Mouse (Mus musculus) cerebellum, postnatal 4 days (tissue): ENCODE measurements around the gene Vps25.

Source experiments
- DNase-seq, 2 experiments: peaks; one replicate each; pipeline ENCODE4 v3.0.0; 2022; ENCODE audit warnings: low spot score in 2 of 2, mixed read lengths in 1 of 2

Vps25 gene

GRCm38 (mm10) chr11:101275309-101275708 is 21.8 kb downstream of the Vps25 start:
- DNase-seq, result no peak

GRCm38 (mm10) chr11:101276319-101277070 is 23.0 kb downstream of the Vps25 start:
- no peak for DNase-seq

DNA sequence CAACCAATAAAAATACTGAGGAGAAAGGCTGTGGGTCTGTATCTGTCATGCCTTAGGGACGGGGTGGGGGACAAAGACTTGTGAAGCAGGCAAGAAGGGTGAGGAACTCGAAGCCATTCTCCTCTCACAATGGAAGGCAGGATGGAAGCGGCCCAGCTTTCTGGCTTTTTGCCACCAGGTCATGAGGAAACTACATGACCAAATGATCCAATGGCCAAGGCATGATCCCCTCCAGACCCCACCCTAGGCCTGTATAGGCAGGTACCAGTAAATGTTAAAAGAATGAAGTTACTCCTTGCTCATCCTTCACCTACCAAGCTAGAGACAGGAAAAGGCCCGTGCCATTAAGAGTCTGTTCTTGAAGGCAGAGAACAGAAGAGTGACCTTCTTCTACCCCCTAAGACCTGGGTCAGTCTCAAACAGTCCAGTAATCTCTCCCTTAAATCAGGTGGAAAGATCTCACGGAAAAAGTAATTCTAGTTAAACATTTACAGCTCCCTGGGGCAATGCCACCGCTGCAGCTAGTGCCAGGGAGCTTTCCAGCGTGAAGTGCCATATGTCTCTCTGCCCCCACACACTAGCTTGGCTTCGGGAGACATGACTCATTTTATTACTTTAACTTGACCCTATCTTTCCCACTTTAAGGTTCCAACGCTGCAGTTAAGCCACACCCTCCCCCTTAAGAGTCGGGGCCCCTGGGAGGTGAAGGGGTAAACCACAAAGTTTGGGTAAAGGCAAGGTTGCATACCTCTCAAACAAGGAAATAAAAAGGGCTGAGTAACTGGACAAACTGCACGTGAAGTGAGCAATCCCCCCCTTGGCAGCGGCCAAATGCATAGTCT is 24.1 kb downstream of the Vps25 start:
- no peak for DNase-seq

DNA sequence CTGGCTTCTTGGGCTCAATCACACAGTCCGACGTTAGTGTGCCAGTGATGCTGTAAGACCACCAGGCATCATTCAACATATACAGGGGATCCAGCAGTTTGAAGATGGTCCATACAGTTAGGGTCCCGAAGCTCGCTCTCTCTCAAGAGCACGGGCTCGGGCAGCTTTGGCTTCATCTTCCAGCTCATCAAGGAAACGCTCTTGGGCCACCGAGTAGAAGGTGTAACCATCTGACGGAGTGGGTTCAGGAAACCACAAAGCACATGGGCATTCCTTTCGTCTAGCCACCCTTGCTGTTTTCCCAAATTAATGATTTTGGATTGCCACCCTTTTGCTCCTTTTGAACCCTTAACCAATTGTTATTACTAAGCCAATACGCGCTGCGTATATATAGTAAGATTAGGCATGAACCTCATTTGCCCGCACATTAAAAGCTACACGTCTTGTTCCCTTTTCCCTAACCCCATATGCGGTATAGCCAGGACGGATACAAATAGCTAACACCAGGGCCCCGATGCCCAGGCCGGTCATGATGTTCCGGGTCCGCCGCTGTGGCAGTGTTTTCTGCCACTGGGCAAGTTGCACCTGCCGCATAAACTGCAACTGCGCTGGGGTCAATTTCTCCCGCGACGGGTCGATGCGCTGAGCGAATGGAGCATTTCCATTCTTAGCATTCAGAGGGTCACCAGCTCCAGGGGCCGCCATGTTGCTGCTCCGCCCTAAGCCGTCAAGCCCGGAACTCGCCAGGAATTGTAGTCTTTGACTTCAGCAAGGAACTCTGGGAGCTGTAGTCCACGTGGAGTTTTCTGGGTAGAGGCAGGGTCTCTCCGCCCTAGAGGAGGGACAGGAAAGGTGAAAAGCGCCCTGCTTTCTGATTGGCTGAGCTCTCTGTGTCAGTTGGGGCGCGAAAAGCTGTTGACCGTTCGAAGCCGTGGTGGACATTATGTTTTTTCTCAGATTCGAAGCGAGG is 25.0 kb downstream of the Vps25 start, which contains the start of the genes Cntd1 and Coa3:
Gene Cntd1 (plus strand): TSS at position 790 of the 970 bp plus-strand sequence.
Gene Coa3 (minus strand): TSS at position 892 of the 970 bp plus-strand sequence.
- DNase-seq, result peak; percentile 55 to 79

DNA sequence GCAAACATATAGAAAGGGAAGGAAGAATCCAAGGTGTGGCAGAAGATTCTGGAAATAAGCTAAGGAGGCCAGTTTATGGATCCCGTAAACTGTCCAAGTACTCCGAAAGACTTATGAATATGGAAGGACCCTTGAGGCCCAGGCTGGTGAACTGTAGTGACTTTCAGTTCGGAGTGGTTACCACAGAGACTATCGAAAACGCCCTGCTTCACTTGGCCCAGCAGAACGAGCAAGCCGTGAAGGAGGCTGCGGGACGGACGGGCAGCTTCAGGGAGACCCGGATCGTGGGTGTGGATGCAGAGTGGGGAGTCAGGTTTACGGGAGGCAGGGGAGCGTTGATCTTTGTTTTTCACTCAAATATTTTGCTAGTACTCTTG is 25.7 kb downstream of the Vps25 start:
- DNase-seq, result no peak

- DNase-seq, result no peak
Measured at GRCm38 (mm10) chr11:101280837-101281236, 27.3 kb downstream of the Vps25 start.

DNA sequence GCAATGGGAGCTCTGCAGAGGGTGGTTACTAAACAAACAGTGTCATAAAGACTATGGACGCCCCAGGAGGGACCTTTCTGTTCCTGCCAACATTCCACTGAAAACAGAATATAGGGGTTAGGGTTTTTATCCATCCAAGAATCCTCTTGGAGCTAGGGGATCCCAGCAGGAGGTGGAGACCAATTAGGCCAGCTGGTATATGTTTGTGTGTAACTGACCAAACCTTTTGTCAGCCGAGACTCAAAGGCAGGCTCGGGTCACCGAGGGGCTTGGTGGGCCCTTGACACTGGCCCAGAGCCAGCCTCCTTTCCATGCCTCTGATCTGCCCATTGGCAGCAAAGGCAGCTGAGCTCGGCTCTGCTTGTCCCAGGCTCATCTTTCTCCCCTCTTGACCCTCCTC is 29.4 kb downstream of the Vps25 start:
- DNase-seq, result no peak

- no peak for DNase-seq
Measured at GRCm38 (mm10) chr11:101283805-101284204, 30.3 kb downstream of the Vps25 start.

DNA sequence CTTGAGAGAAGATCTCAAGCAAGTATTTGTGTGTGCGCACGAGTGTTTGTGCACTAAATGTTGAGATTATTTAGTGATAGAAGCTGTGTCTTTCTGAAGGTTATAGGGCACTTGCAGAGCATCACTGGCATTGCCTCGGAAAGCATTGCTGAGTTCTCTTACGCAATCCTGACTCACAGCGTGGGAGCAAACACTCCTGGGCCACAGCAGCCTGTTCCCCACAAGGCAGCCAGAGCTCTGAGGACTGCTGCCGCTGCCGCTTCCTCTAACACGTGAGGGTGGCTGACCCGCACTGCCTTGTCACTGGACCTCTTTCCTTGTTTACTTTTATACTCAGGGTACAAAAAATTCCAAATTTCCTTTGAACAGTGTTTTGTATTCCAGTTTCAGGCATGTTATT is 33.8 kb downstream of the Vps25 start:
- DNase-seq, result no peak

DNA sequence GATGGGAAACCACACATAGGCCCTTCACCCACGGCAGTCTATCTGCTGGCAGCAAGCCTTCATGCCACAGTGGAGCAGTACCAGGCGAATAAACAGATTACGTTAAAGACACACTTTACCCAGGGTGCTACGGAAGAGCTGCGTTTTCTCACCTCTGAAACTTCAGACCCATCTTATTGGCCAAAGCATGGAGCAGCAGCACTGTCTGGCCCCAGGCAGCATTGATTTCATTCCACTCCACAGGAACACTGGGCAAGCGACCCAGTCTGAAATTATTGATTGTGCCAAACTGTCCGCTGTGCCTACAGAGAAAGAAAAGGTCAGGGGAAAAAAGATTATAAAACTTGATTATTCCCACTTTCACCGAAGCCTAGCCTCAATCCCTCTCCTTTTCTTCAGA is 37.7 kb downstream of the Vps25 start:
- DNase-seq, result no peak

GRCm38 (mm10) chr11:101295191-101295590 is 41.7 kb downstream of the Vps25 start:
- DNase-seq, result no peak

DNA sequence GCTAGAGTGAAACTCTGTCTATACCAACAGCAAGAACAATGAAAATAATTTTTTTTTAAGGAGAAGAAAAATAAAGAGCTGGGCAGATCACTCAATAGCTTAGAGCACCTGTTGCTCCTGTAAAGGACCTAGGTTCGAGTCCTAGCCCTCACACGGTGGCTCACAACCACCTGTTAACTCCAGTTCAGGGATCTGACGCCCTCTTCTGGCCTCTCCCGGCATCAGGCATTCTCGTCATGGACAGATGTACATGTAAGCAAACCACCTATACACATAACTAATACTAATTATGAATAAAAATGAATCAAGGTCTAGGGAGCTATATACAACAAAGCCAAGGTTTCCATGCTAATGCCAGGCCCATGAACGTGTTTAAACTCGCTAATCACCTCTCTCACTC is 47.4 kb downstream of the Vps25 start:
- no peak for DNase-seq

- DNase-seq, result no peak
Measured at GRCm38 (mm10) chr11:101301299-101302003, 47.9 kb downstream of the Vps25 start.

- peak; percentile 97 to 99 for DNase-seq
Measured at GRCm38 (mm10) chr11:101302004-101302798, 48.7 kb downstream of the Vps25 start, which contains the start of gene Becn1. Becn1 (minus strand) TSS chr11:101302286.

- DNase-seq, result no peak
Measured at GRCm38 (mm10) chr11:101307744-101308143, 54.2 kb downstream of the Vps25 start.
